Mouse (Mus musculus) adipocyte (in vitro differentiated cells): Measurements from ENCODE around the gene Veph1.

Source experiments
- DNase-seq: peaks from one replicate; pipeline ENCODE4 v3.0.0-alpha.2; 2016; ENCODE audit warnings: low spot score

Veph1 gene

DNA sequence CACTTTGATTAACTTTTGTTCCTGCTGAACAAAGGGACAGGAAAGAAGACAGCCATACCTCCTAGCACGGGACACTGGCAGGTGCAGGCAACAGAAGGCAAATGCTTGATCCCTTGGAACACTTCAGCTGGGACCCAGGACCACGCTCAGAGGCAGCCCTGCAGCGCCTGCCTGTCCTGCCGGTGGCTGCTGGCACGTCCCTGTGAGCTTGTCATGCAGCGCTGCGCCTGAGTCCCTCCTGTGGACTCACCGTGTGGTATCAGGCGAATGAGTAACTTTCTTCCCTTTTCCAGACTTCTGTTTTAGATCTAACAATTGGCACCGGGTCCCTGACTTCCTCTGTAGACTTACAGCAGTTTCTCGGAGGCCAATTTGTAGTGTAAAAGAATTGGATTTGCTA, at the start of gene Veph1:
TSS of gene Veph1 (minus strand) at position 293 of the 400 bp plus-strand sequence.
- DNase-seq: no peak

- DNase-seq: no peak
These were observed 44.1 kb upstream of the Veph1 start for GRCm38 (mm10) chr3:66340742-66341141.

GRCm38 (mm10) chr3:66332401-66332729, 35.7 kb upstream of the Veph1 start:
- DNase-seq: no peak

GRCm38 (mm10) chr3:66331592-66332400, 35.2 kb upstream of the Veph1 start:
- peak; percentile 94 for DNase-seq

DNA sequence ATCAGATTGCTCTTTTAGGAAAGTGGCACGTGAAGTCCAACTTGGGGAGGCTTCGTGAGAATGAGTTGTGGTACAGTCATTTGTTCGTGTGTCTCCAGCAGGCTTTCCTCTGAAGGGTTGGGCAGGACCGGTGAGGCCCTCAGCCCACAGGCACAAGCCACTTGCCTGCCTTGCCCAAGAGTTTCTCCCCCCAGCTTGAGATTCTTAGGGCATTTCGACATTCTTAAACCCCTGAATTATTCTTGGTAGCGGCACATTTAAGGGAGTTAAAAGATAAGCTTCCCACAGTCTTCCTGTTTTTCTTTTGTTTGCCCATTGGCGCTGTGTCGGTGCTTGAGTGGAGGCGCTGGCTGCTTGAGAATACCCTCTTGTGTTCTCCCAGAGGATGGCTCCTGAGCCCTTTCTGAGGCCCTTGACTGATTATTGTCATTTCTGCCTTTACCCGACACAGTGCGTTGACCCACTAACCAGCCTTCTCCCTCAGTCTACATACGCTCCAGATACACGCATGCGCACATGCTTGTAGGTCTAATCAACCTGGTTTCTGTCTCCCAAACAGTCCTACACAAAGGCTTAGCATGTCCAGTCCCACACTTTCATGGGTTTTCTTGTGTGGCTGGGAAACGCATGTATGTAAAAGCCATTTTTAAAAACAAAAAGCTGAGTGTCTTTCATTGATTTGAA, 34.4 kb upstream of the Veph1 start:
- no peak for DNase-seq

DNA sequence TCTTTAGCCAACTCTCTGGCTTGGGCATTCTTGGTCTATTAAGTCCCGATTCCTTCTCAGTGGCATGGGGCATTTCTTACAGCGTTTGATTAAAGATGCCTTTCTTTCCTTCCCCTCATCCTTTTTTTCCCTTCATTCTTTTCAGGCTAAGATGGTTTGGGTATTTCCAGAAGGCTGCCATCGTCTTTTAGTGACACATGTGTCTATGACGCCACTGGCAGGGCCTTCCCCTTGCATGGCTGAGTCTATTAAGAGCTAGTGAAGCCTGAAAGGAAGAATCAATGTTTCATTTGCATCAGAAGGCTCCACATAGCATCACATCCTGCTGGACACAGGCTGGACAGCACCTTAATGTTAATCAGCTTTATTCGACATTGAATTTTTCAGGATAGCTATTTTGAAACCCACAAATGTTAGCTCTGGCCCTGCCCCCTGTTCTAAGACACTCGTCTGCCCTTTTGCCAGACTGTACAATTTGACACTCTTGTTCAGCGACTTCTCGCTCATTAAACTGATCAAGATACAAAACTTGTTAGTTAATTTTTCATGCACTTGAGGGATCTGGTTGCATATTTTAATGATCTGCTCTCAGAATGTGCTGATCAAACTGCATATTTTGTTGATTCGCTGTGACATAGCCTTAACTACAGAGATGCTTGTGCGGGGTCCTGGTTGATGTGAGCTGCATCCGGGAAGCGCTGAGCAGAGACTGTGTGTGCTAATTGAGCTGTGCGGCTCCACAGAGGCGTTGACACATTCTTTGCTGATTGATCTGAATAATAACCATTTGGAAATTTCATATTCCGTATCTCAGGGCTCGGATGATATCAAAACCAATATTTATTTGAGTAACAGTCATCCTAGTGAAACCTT, 29.6 kb upstream of the Veph1 start:
- DNase-seq: no peak

DNA sequence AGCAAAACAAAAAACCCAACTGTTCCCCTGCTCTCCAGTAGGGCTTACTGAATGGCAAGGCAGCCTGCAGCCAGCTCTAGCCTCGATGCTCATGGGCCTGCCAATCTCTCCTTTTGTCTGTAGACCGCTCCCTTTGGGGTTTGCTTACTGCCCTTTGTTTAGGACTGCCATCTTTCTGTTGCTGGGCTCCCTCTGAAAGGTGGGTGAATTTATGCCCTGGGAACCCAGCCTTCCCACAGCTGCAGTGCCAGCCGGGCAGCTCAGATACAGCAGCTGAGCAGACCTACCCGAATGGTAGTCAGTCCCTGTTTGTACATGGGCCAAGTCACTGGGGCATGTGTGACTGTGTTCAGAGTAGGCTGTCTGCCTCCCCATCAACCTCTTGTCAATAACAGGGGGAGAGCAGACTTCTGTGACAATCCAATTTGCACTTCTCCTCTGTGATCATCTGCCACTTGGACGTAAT, 28.9 kb upstream of the Veph1 start:
- DNase-seq: no peak

- peak; percentile 10 for DNase-seq
These were observed 18.4 kb upstream of the Veph1 start for GRCm38 (mm10) chr3:66314793-66315715.

- DNase-seq: no peak
These were observed 13.9 kb upstream of the Veph1 start for GRCm38 (mm10) chr3:66310586-66310985.

DNA sequence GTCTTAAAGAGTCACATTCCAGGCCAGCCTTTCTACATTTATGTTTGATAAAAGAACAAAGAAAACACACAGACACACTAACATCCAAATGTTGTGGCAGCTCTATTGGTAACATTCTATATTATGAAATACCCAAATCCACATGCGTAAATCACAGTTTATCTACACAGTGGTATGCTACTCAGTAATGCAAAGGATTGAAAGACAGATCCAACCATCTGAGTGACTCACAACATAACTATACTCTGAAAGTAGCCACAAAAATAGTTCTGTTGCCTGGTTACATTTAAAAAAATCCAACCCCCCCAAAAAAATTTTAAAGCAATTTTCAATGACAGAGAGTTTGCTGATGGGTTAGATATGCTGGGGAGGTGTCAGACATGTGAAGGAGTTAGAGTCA, 12.9 kb upstream of the Veph1 start:
- no peak for DNase-seq

GRCm38 (mm10) chr3:66295236-66295635, 1.4 kb downstream of the Veph1 start:
- no peak for DNase-seq

DNA sequence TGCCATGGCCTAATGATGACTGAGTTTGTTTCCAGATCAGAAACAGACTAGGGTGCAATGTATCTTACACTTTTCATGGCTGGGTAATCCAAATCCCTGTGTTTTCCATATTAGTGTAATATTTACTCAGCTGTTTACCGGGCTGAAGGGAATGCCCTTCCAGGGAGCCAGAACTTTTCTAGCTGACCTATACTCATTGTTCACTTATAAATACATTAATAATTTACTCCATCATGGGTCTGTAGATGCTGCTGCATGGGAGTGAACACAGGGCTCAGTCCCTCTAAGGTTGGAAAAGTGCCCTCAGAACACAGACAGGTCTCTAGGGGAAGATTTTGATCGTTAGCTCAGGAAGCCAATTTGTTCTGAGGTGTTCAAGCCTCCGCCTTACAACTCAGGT, 1.9 kb downstream of the Veph1 start:
- DNase-seq: no peak

- no peak for DNase-seq
These were observed 4.2 kb downstream of the Veph1 start for GRCm38 (mm10) chr3:66292356-66292946.

GRCm38 (mm10) chr3:66263270-66263669, 33.4 kb downstream of the Veph1 start:
- no peak for DNase-seq

DNA sequence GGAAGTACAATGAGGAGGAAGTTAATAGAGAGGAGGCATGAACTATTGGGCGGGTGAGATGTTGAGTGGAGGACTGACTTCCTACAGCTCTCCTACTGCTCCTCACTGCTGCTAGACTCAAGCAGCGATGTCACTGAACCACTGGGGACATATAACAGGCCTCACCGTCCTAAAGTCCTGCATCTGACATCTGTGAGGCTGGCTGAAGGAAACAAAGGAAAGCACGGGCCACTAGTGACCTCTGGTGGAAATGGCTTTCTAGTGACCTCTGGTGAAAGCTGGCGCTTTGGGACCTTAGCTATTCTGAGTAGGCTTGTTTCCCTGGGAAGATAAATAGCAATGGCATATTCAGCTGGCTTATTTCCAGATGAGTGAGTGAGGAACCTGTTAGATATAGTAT, 34.3 kb downstream of the Veph1 start:
- DNase-seq: peak; percentile 71

DNA sequence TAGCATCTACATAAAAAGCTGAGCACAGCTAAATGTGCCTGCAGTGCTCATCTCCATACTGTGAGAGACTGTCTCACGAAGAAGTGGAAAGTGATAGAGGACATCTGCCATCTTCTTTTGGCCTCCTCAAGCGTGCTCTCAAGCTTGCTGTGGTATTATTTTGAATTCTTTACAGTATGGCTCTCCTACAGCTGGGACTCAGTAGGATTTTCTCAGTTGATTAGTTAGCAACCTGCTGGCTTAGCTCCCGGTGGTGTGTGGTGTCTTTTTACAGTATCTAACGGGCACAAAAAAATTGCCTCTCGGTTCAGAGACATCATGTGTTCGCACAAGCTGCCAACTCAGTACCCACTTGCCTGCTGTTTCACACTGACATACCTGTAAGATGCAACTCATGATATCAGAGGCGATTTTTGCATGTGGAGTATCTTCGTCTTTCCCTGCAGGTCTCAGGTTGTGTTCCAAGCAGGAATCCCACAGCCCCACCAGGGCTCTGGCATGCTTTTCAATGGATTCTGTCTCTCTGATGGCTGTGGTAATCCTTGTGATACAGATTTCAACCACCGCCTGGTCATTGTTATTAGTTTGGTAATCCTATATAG, 42.0 kb downstream of the Veph1 start:
- no peak for DNase-seq

DNA sequence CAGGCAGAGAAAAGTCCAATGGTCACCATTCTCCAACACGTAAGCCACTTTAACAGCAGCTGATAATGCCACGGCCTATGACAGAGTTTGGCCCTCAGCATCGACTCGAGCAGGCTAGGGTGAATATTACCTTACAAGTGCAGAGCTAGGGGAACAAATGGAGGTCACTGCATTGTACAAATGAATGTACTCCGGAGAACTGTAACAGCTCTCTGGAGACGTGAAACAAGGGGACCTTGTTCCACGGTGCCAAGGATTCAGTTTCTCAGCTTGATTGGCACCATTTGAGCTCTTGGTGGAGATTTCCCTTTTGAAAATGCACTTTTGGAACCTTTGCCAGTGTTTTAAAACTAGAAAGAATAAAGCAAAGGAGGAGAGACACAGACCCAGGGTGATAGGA, 44.8 kb downstream of the Veph1 start:
- DNase-seq: no peak

GRCm38 (mm10) chr3:66240476-66240875, 56.2 kb downstream of the Veph1 start:
- DNase-seq: peak; percentile 55

GRCm38 (mm10) chr3:66236234-66236871, 60.3 kb downstream of the Veph1 start:
- peak; percentile 80 for DNase-seq

DNA sequence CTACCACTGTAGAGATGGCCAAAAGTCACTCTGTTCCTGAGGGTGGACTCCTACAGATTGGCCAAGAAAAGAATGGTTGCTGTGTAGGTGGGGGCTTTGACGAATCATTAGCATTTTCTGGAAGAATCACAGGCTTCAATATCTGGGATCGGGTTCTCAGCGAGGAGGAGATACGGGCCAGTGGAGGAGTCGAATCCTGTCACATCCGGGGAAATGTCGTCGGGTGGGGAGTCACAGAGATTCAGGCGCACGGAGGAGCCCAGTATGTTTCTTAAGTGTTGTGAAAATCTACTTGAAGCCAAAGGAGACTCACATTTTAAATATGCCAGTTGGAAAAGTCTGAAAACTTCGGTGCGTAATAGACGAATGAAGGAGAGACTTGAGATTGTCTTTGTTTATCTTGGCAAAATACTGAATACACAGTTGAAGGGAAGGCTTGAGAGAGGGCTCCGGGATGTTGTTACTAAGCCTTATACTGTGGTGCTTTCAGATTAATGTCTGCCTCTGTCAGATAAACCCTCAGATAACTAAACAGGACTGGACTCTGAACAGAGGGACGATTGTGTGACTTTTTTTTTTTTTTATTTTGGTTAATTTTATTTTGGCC, 71.6 kb downstream of the Veph1 start:
- DNase-seq: peak; percentile 19
